1 mouse cellular context compared by ENCODE assay signal in the genomic region with DNA sequence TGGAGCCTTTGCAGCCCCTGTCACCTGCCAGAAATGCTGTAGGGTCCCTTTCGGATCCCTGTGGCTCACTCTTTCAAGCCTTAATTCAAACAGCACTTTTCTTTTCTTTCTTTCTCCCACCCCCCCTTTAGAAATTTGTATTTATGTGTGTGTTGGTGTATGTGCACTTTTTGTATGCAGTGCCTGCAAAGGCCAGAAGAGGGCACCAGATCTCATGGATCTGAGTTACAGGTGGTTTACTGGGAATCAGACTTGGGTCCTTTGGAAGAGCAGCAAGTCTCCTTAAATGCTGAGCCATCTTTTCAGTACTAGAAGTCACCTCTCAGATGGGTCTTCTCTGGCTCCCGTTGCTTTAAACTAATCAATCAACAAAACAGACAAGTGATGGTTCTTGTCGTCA.
TF ChIP-seq lines count a peak whose summit lies in the region.

No protein-coding gene starts in this region.

TF ChIP-seq in ES-E14, 5 proteins besides CTCF, POLR2A, EP300 and RAD21:
- peak; percentile 35; the same call in 1 of the 2 replicates for TF ChIP-seq ZC3H11A (IDR thresholded peaks at IDR 0.05; ENCODE audit: borderline replicate concordance, low read depth, low read length)
- TF ChIP-seq HCFC1 (IDR thresholded peaks at IDR 0.05; ENCODE audit: borderline replicate concordance, insufficient read depth, low read length): no peak
- TF ChIP-seq CHD2 (IDR thresholded peaks at IDR 0.05; ENCODE audit: low read depth, low read length): no peak
- TF ChIP-seq MAFK (IDR thresholded peaks at IDR 0.05; ENCODE audit: insufficient read depth, low read depth, low read length): no peak
- no peak for TF ChIP-seq ZNF384 (IDR thresholded peaks at IDR 0.05; ENCODE audit: low read depth, low read length)
TF ChIP-seq in ES-E14: peak in this region for 1.
